Mouse (Mus musculus) activated CD4-positive, CD25-positive, alpha-beta regulatory T cell, adult 9 weeks (primary cell): ENCODE results near the gene Gm6890. TPM values are rescaled to one million over a fixed set of nuclear protein-coding genes. Genes with fewer than 3 reads are reported as not detected.

Experiments used
- polyA plus RNA-seq: library from polyadenylated mRNA; unstranded; fragments of 100-300 nt; shearing (Covaris generic); gene quantifications from one replicate; pipeline ENCODE4 v1.2.1, GENCODE M21; 2017

Gene Gm6890
- polyA plus RNA-seq, result not detected

DNA sequence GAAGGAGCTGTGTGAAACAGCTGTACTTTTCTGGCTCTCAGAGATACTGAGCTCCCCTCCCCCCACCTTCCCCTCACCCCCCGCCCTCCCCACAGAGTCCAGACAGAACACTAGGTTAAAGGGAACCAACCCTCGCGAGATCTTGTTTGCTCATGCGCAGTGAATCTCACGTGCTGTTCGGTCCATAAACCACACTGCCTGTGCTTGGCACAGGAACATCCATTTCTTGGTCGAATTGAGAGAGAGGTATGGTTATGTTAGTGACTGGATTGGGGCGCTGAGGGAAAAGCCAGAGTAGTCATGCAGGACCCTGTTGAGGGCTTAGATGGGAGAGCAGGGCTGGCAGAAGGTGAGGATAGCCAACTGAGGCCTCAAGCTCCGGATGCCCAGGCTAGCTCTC, at the start of gene Gm6890:
Gm6890 (plus strand) TSS at position 301 of the 400 bp plus-strand sequence.

Other genes with a start within 250 kb of the Gm6890 start
- not detected for gene Olfr1326-ps1, start 166.0 kb upstream of the Gm6890 start, polyA plus RNA-seq
- gene Olfr1325, start 148.2 kb upstream of the Gm6890 start, polyA plus RNA-seq, result not detected
- gene Gm5640, start 95.3 kb upstream of the Gm6890 start, polyA plus RNA-seq, result not detected
- not detected for gene Gm5936, start 96.3 kb downstream of the Gm6890 start, polyA plus RNA-seq